Mouse (Mus musculus): ENCODE data around the gene Nfkbid. TPM values are rescaled to one million over a fixed set of nuclear protein-coding genes. Genes with fewer than 3 reads are reported as not detected.
A peak's percentile ranks its signal among the peaks of the same experiment; 100 is the strongest.

The Nfkbid gene
- polyA plus RNA-seq, 1 experiment from 2014 or later = 2.5 TPM

DNA sequence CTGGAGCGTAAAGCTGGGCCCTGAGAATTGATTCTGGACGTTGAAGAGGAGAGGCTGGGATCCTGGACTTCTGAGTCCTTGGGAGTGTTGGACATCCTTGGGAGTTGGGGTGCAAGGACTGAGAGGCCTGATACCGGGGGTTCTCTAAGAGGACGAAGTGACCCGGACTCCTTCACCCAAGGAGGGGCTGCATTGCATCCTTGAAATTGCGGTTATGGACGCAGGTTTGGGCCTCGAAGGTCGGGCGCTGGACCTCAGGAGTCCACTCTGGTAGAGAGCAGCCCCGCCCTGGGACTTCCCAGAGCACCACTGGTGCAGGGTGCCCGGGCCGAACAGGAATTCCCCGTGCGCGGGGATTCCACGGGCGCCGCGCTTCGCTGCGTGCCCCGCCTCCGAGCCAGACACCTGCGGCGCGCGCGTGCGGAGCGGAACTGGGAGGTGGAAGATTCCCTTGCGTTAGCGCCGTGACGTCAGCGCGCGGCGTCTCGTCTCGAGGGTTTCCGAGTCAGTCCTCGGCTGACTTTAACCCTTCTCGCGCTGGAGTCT, 431 bp downstream of the Nfkbid start:
- H3K4me2 ChIP-seq (ENCODE audit: low read length) = peak overlapping the region; percentile 99
- peaks cover 8% of the 10 kb centered on the region; the same call in 1 of the 2 replicates for H3K36me3 ChIP-seq (ENCODE audit: control insufficient read depth, insufficient read depth, low read length)
- peaks cover 11% of the 10 kb centered on the region for H3K4me1 ChIP-seq (ENCODE audit: control insufficient read depth, insufficient read depth, low read depth, low read length)
- H3K9me3 ChIP-seq (ENCODE audit: control insufficient read depth, low read length) = no peaks in the 10 kb centered on the region
- H3K9ac ChIP-seq (ENCODE audit: low read depth, low read length) = peak overlapping the region; percentile 77
- under 1% methylated on average over 45 of the region's 45 CpGs for WGBS
- peak overlapping the region; percentile 67 for H3K4me3 ChIP-seq (ENCODE audit: low read length)
- H3K27ac ChIP-seq (ENCODE audit: low read depth, low read length) = peak overlapping the region; percentile 62
- no peaks in the 10 kb centered on the region for H3K27me3 ChIP-seq (replicated peaks; ENCODE audit: control insufficient read depth, insufficient read depth, low read length)
- peak; percentile 88 for ATAC-seq

DNA sequence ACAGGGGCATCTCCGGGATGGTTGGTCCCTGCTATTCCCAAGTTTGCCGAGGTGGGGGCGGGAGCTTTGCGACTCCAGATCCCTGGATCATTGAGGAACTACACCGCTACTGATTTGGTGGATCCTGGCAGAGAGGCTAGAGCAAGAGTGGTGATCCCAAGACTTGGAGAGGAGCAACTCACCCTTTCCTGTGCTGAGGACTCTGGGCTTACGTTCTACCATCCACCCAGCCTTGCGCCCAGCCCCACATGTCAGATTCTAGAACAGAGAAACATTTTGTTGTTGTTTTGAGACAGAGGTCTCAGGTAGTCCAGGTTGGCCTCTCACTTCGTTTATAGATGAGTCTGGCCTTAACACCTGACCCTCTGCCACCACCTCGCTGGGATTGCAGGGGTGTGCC, 1.0 kb downstream of the Nfkbid start:
- H3K9ac ChIP-seq (ENCODE audit: low read depth, low read length) = peak overlapping the region; percentile 77
- 12% methylated on average over 9 of the region's 9 CpGs for WGBS
- H3K27me3 ChIP-seq (replicated peaks; ENCODE audit: control insufficient read depth, insufficient read depth, low read length) = no peaks in the 10 kb centered on the region
- H3K9me3 ChIP-seq (ENCODE audit: control insufficient read depth, low read length) = no peaks in the 10 kb centered on the region
- peaks cover 11% of the 10 kb centered on the region; the same call in 1 of the 2 replicates for H3K36me3 ChIP-seq (ENCODE audit: control insufficient read depth, insufficient read depth, low read length)
- H3K4me3 ChIP-seq (ENCODE audit: low read length) = peak overlapping the region; percentile 67
- peaks cover 11% of the 10 kb centered on the region for H3K4me1 ChIP-seq (ENCODE audit: control insufficient read depth, insufficient read depth, low read depth, low read length)
- peak overlapping the region; percentile 62 for H3K27ac ChIP-seq (ENCODE audit: low read depth, low read length)
- ATAC-seq = peak; percentile 38; the same call in 1 of the 2 replicates
- H3K4me2 ChIP-seq (ENCODE audit: low read length) = peak overlapping the region; percentile 99

DNA sequence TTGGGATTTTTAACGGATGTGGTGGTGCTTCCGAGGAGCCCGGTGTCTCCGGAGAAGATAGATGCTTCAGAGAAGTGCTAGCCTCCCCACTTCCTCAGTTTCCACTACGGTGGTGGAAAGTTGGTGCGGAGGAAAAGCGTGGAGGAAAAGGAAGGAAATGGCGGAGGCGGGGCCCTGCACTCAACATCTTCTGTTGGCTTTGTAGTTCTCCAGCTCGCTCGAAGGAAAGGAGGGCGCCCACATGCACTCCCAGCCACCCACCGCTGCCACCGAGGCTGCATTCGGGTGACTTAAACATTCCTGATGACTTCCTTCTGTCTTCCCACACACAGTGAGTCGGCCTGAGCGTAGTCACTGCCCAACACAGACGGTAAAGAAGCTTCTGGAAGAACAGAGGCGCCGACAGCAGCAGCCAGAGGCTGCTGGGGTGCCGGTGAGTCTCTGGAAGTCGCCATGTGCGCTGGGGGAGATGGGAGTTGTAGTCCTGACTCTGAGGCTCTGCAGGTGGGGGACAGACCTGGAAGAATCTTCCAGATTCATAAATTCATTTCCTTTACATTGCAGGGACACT, 1.6 kb downstream of the Nfkbid start:
- H3K36me3 ChIP-seq (ENCODE audit: control insufficient read depth, insufficient read depth, low read length) = peaks cover 11% of the 10 kb centered on the region; the same call in 1 of the 2 replicates
- H3K4me2 ChIP-seq (ENCODE audit: low read length) = peak overlapping the region; percentile 99
- peak overlapping the region; percentile 67 for H3K4me3 ChIP-seq (ENCODE audit: low read length)
- peak overlapping the region; percentile 77 for H3K9ac ChIP-seq (ENCODE audit: low read depth, low read length)
- H3K9me3 ChIP-seq (ENCODE audit: control insufficient read depth, low read length) = no peaks in the 10 kb centered on the region
- peak overlapping the region; percentile 59; the same call in 1 of the 2 replicates for H3K27ac ChIP-seq (ENCODE audit: low read depth, low read length)
- H3K27me3 ChIP-seq (replicated peaks; ENCODE audit: control insufficient read depth, insufficient read depth, low read length) = no peaks in the 10 kb centered on the region
- H3K4me1 ChIP-seq (ENCODE audit: control insufficient read depth, insufficient read depth, low read depth, low read length) = peaks cover 11% of the 10 kb centered on the region
- ATAC-seq = 0 out of 2 replicates have a peak, but pooled peaks have one; percentile 1
- WGBS = 43% methylated on average over 23 of the region's 23 CpGs

DNA sequence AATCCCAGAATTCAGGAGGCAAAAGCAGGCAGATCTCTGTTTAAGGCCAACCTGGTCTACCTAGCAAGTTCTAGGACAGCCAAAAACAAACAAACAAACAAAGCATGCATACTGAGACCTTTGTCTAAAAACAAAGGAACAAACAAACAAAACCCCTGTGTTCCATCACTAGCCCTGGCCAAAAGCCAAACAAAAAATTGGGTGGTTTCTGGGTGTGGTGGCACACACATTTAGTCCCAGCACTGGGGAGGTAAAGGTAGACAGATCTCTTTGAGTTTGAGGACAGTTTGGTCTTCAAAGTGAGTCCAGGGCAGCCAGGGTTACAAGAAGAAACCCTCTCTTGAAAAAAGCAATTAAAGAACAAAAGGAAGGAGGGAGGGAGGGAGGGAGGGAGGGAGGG, 7.8 kb downstream of the Nfkbid start:
- H3K4me3 ChIP-seq (ENCODE audit: low read length) = no peak overlapping the region
- H3K27me3 ChIP-seq (replicated peaks; ENCODE audit: control insufficient read depth, insufficient read depth, low read length) = no peaks in the 10 kb centered on the region
- ATAC-seq = no peak
- H3K9me3 ChIP-seq (ENCODE audit: control insufficient read depth, low read length) = no peaks in the 10 kb centered on the region
- H3K27ac ChIP-seq (ENCODE audit: low read depth, low read length) = no peak overlapping the region
- H3K9ac ChIP-seq (ENCODE audit: low read depth, low read length) = no peak overlapping the region
- 0 out of 2 replicates have a peak, but pooled peaks cover 3% of the 10 kb centered on the region for H3K4me1 ChIP-seq (ENCODE audit: control insufficient read depth, insufficient read depth, low read depth, low read length)
- H3K4me2 ChIP-seq (ENCODE audit: low read length) = no peak overlapping the region
- H3K36me3 ChIP-seq (ENCODE audit: control insufficient read depth, insufficient read depth, low read length) = peaks cover 11% of the 10 kb centered on the region; the same call in 1 of the 2 replicates

DNA sequence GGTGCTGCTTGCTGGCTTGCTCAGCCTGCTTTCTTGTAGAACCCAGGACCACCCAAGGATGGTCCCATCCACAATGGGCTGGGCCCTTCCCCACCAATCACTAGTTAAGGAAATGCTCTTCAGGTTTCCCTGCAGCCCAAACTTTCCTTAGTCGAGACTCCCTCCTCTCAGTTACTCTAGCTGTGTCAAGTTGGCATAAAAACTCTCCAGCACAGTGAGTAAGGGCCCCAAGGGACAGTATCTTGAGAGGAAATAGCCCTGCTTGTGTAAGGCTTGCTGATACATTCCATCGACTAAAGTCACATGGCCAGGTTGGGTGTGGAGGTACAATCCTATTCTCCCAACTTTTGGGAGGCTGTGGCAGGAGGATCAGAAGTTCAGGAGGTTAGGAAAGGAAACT, 8.7 kb downstream of the Nfkbid start:
- Histone ChIP-seq H3K27ac (ENCODE audit: low read depth, low read length) (no peak overlapping the region), H3K9ac (ENCODE audit: low read depth, low read length) (no peak overlapping the region), H3K9me3 (ENCODE audit: control insufficient read depth, low read length) (no peaks in the 10 kb centered on the region), H3K36me3 (ENCODE audit: control insufficient read depth, insufficient read depth, low read length) (peaks cover 16% of the 10 kb centered on the region), H3K4me3 (ENCODE audit: low read length) (no peak overlapping the region), H3K4me1 (ENCODE audit: control insufficient read depth, insufficient read depth, low read depth, low read length) (0 out of 2 replicates have a peak, but pooled peaks cover 3% of the 10 kb centered on the region), H3K4me2 (ENCODE audit: low read length) (no peak overlapping the region), H3K27me3 (replicated peaks; ENCODE audit: control insufficient read depth, insufficient read depth, low read length) (no peaks in the 10 kb centered on the region)
- WGBS = 50% methylated on average over 2 of the region's 2 CpGs
- no peak for ATAC-seq

DNA sequence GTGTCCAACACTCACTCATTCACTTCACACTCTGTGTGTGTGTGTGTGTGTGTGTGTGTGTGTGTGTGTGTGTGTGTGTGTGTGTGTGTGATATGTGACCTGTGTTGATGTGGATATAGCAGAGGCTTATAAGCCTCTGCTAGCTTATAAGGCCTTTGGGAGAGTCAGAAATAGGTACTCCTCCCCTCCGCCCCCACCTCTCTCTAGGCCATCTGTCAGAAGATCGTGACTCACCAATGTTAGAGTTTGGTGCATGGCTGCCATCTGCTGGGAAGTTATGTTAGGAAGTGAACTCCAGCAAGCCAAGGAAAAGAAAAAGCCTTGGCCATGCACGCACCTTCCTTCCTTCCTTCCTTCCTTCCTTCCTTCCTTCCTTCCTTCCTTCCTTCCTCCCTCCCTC, 10.3 kb downstream of the Nfkbid start:
- 0 out of 2 replicates have a peak, but pooled peaks cover 3% of the 10 kb centered on the region for H3K4me1 ChIP-seq (ENCODE audit: control insufficient read depth, insufficient read depth, low read depth, low read length)
- H3K9ac ChIP-seq (ENCODE audit: low read depth, low read length) = no peak overlapping the region
- no peak overlapping the region for H3K4me2 ChIP-seq (ENCODE audit: low read length)
- peaks cover 26% of the 10 kb centered on the region for H3K36me3 ChIP-seq (ENCODE audit: control insufficient read depth, insufficient read depth, low read length)
- H3K9me3 ChIP-seq (ENCODE audit: control insufficient read depth, low read length) = no peaks in the 10 kb centered on the region
- WGBS = 13% methylated on average over 3 of the region's 3 CpGs
- no peak overlapping the region for H3K27ac ChIP-seq (ENCODE audit: low read depth, low read length)
- H3K27me3 ChIP-seq (replicated peaks; ENCODE audit: control insufficient read depth, insufficient read depth, low read length) = no peaks in the 10 kb centered on the region
- ATAC-seq = peak; percentile 77
- H3K4me3 ChIP-seq (ENCODE audit: low read length) = no peak overlapping the region

DNA sequence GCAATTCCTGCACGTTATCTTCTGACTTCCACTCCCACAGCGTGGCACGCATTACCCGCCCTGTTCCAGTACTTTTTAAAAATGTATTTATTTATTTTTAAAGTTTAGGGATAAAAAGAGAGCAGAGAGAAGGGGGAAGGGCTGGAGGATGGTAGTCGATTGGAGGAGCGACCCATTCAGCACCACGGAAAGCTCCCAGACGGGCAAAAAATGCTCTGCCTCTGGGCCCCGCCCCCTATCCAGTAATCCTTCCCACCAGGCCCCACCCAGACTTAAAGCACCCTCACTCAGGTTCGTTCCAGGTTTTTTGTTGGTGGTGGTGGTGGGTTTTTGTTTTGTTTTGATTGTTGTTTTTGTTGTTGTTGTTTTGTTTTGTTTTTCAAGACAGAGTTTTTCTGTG, 12.7 kb downstream of the Nfkbid start:
- Histone ChIP-seq H3K9me3 (ENCODE audit: control insufficient read depth, low read length) (no peaks in the 10 kb centered on the region), H3K27me3 (replicated peaks; ENCODE audit: control insufficient read depth, insufficient read depth, low read length) (no peaks in the 10 kb centered on the region), H3K4me3 (ENCODE audit: low read length) (no peak overlapping the region), H3K4me2 (ENCODE audit: low read length) (no peak overlapping the region), H3K4me1 (ENCODE audit: control insufficient read depth, insufficient read depth, low read depth, low read length) (0 out of 2 replicates have a peak, but pooled peaks cover 3% of the 10 kb centered on the region), H3K9ac (ENCODE audit: low read depth, low read length) (no peak overlapping the region), H3K27ac (ENCODE audit: low read depth, low read length) (no peak overlapping the region), H3K36me3 (ENCODE audit: control insufficient read depth, insufficient read depth, low read length) (peaks cover 29% of the 10 kb centered on the region)
- WGBS = 5% methylated on average over 10 of the region's 10 CpGs
- ATAC-seq = no peak

DNA sequence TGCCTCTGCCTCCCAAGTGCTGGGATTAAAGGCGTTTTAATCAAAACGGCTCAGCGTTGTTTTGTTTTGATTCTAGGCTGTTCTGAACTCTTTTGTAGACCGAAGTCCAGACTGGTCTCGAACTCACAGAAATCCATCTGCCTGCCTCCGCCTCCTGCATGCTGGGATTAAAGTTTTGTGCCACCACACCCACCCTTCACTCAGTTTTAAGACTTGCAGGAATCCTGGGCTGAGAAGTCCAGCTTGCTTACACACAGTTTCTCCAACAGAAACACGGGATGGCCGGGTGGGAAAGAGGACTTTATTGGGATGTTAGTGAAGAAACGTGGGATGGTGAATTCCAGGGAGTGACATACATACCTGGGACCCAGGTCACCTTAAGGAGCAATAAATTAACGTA, 13.2 kb downstream of the Nfkbid start:
- Histone ChIP-seq H3K27me3 (replicated peaks; ENCODE audit: control insufficient read depth, insufficient read depth, low read length) (no peaks in the 10 kb centered on the region), H3K4me2 (ENCODE audit: low read length) (no peak overlapping the region), H3K36me3 (ENCODE audit: control insufficient read depth, insufficient read depth, low read length) (peaks cover 30% of the 10 kb centered on the region), H3K27ac (ENCODE audit: low read depth, low read length) (no peak overlapping the region), H3K4me3 (ENCODE audit: low read length) (no peak overlapping the region), H3K4me1 (ENCODE audit: control insufficient read depth, insufficient read depth, low read depth, low read length) (0 out of 2 replicates have a peak, but pooled peaks cover 3% of the 10 kb centered on the region), H3K9me3 (ENCODE audit: control insufficient read depth, low read length) (no peaks in the 10 kb centered on the region), H3K9ac (ENCODE audit: low read depth, low read length) (no peak overlapping the region)
- ATAC-seq = no peak
- WGBS = 75% methylated on average over 10 of the region's 10 CpGs

DNA sequence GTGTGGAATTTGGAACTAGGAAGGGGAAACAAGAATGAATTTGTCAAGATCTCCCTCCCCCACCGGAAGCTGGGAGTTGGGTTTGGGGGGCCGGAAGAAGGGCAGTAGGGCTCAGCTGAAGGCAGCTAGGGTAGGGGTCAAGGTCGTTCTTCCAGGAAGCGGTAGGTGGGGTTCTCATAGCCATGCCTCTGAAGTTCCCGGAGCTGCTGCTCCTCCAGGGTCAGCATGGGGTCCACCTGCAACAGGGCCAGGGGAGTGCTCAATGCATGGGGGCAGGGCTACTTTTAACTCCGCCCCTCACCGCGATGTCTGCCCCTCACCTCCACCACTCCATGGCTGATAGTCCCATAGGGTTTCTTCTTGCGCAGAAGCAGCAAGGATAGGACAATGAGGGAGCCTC, 13.6 kb downstream of the Nfkbid start:
- ATAC-seq = no peak; the same call in 1 of the 2 replicates
- H3K36me3 ChIP-seq (ENCODE audit: control insufficient read depth, insufficient read depth, low read length) = peaks cover 35% of the 10 kb centered on the region
- H3K27me3 ChIP-seq (replicated peaks; ENCODE audit: control insufficient read depth, insufficient read depth, low read length) = no peaks in the 10 kb centered on the region
- no peak overlapping the region for H3K9ac ChIP-seq (ENCODE audit: low read depth, low read length)
- H3K4me3 ChIP-seq (ENCODE audit: low read length) = no peak overlapping the region
- no peak overlapping the region for H3K4me2 ChIP-seq (ENCODE audit: low read length)
- H3K27ac ChIP-seq (ENCODE audit: low read depth, low read length) = no peak overlapping the region
- 0 out of 2 replicates have a peak, but pooled peaks cover 3% of the 10 kb centered on the region for H3K4me1 ChIP-seq (ENCODE audit: control insufficient read depth, insufficient read depth, low read depth, low read length)
- no peaks in the 10 kb centered on the region for H3K9me3 ChIP-seq (ENCODE audit: control insufficient read depth, low read length)
- 53% methylated on average over 9 of the region's 9 CpGs for WGBS
